Mouse (Mus musculus) embryo, embryonic 10.5 days (tissue): Measurements from ENCODE around the gene Serinc4.
"Not testable (repeated sequence)": the region's sequence is repeated elsewhere in the genome, so short reads cannot be mapped to it uniquely, and the experiment has no call there.

Source experiments
- DNase-seq: peaks from one replicate; pipeline ENCODE4 v3.0.0-alpha.2; 2015; ENCODE audit warnings: low spot score

The Serinc4 gene

DNA sequence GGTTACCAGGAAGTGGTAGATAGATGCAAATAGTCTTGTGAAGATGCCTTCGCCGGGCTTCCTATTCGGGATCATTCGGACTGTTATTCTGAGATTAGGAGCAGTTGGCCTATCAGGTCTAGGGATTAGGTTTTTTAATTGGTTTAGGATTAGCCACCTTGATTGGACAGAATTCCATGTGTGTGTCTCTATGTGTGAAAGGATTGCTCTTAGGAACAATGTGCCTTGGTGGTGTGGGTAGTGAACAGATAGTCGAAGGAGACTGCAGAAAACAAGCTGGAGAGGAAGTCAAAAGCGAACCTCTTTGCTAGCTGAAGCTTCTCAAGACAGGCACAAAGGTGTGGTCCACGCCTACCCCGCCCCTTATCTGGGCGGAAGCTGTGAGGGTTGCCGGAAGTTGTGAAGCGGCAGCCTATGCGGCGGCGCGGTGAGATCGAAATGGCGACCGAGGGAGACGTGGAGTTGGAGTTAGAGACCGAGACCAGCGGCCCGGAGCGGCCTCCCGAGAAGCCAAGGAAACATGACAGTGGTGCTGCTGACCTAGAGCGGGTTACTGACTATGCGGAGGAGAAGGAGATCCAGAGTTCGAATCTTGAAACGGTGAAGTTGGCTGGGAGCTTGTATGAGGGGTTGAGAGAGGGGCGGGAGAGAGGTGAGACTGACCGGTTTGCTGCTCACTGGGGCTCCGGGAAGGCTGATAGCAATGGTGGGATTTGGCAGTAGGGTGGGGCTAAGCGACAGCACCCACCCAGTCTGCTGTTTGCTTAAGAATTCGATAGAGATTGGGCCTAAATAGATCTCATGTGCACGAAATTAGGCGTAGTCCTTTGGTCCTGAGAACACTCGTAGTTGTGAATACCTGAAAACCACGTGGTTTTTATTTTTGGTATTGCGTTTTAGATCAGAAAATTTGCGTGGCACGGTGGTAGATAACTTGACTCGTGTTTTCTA is at the start of gene Serinc4:
Gene Serinc4 (minus strand): TSS at position 90 of the 951 bp plus-strand sequence.
- DNase-seq: peak; percentile 93

DNA sequence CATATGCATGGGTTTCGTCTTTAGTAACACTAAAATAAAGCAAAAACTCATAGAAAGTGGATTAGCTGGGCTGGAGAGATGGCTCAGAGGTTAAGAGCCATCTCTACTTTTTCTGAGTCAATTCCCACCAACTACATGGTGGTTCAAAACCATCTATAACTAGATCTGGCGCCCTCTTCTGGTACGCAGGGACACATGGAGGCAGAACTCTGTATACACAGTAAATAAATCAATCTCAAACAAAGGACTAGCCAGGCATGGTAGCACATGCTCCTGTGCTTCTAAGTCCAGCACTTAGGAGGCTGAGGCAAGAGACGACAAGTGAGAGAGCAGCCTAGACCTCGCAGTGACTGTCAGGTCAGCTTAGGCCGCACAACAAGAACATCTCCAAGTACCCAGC is 45.0 kb upstream of the Serinc4 start:
- not testable (repeated sequence) for DNase-seq

- DNase-seq: not testable (repeated sequence)
Observed at GRCm38 (mm10) chr2:121484403-121484802, 27.8 kb upstream of the Serinc4 start.

- DNase-seq: no peak
Observed at GRCm38 (mm10) chr2:121483576-121483975, 27.0 kb upstream of the Serinc4 start.

DNA sequence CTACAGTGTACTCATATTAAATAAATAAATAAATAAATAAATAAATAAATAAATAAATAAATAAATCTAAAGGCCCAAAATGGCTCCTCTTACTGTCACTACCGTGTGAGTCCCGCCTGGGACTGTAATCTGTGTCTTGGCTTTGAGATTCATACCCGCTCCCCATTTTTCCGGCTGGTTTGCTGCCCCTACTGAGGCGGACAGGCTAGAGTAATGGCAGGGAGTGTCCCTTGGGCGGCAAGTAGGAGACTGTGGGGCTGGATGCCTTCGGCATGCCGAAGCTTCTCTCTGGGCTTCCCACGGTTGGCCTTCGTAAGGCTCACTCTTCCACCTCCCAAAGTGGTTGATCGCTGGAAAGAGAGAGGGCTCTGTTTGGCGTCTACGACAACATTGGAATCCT is 24.3 kb upstream of the Serinc4 start:
- DNase-seq: not testable (repeated sequence)

DNA sequence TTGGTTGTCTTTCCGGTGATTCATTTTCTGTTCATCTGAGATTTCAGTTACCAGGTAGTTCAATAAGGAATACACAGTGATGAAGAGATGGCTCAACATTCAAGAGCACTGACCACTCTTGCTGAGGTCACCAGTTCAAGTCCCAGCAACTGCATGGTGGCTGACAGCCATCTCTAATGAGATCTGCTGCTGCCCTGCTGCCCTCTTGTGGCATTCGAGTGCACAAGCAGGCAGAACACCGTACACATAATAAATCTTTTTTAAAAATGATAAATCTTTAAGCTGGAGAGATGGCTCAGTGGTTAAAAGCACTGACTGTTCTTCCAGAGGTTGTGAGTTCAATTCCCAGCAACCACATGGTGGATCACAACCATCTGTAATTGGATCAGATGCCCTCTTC is 23.9 kb upstream of the Serinc4 start:
- peak; percentile 36 for DNase-seq

DNA sequence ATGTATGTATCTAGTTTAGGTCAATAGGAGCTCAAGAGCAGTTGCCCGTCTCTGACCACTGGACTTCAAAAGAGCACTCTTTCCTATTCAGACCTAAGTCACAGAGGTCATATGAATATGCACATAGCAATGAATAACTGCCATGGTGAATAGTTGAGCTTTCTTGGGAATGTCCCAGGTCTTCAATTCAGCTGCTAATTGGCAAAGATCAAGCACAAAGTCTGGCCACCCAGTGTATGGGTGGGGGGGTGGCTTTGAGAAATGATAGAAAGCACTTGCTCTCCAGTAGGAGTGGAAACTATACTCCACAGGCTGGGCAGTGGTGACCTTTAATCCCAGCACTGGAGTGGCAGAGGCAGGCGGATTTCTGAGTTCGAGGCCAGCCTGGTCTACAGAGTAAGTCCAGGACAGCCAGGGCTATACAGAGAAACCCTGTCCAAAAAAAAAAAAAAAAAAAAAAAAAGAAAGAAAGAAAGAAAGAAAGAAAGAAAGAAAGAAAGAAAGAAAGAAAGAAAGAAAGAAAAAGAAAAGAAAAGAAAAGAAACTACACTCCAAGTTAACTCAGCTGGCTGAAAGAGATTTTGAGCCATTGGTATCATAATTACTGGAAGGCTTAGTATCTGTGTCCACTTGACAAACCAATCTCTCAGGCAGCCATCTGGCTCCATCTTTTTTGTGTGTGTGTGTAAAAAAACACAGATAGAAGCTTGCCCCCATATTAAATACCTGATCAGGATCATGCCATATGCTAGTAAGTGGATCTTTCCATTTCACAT is 21.1 kb upstream of the Serinc4 start:
- no peak for DNase-seq

- DNase-seq: not testable (repeated sequence)
Observed at GRCm38 (mm10) chr2:121475306-121475705, 18.7 kb upstream of the Serinc4 start.

- no peak for DNase-seq
Observed at GRCm38 (mm10) chr2:121474180-121474535, 17.6 kb upstream of the Serinc4 start.

DNA sequence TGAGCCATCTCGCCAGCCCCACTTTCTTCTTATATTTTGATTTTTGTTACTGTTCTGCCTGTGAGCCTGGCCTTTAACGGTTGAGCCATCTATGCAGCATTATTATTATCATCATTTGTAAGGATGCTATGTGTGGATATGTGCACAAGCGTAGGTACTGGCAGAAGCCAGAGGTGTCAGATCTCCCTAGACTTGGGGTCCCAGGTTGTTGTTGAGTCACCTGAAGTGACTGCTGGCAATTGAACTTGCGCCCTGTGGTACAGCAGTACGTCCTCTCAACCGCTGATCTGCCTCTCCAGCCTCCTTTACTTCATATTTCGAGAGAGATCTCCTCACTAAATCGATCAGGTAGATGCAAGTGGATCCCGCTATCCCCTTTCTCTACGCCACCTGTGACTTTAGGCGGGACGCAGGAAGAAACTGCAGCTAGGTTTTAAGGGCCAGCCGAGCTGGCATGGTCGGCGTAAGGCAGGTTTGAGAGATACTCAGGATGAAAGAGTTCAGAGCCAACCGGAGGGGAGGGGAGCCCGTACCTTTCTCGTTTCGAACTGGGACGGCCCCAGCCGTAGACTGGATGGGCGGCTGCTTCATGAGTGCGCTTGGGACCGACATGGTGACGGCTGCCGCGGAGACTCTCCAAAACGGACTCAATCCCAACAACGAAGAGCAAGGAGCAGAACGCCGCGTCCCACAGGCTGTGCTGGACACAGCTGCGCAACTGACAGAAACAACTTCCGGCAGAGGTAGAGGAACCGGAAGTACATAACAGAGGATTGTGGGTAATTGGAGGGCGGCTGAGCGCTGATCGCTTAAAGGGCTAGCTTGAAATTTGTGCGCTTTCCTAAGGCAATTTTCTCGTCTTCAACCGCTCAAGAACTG is 17.0 kb upstream of the Serinc4 start, which contains the start of gene Mfap1b:
Gene Mfap1b (minus strand): TSS at position 767 of the 879 bp plus-strand sequence.
- DNase-seq: peak; percentile 94

DNA sequence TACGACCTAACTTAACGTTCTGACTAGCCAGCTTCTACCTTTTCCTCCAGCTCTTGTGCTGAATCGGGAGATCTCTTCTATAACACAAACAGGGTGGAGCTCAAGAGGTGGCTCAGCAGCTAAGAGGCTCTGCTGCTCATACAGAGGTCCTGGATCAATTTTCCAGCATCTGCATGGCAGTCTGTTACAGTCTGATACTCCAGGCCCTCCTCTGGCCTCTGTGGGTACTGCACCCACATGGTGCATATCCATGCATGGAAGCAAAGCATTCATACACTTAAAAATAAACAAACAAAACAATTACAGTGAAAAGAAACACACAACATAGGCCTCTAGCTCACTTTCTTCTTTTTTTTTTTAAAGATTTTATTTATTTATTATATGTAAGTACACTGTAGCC is 16.2 kb upstream of the Serinc4 start:
- DNase-seq: not testable (repeated sequence)

DNA sequence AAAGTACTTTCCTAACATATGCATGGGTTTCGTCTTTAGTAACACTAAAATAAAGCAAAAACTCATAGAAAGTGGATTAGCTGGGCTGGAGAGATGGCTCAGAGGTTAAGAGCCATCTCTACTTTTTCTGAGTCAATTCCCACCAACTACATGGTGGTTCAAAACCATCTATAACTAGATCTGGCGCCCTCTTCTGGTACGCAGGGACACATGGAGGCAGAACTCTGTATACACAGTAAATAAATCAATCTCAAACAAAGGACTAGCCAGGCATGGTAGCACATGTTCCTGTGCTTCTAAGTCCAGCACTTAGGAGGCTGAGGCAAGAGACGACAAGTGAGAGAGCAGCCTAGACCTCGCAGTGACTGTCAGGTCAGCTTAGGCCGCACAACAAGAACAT is 12.4 kb upstream of the Serinc4 start:
- DNase-seq: not testable (repeated sequence)

DNA sequence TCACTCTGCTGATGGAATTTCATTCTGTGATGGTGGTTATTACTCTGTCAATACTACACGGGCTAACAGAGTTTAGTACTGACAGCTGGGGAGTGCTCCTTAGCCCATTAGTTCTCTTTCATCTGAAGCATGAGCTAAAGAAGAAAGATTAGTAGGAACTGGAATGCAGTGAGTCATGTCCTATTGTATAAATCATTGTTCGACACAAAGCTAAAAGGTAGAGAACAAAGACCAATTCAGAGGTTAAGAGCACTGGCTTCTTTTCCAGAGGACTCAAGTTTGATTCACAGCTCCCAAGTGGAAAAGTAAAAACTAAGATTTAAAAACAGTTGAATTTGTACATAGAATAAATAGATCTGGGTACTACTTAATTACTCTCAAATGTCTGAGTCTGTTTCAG is 3.5 kb upstream of the Serinc4 start:
- no peak for DNase-seq

DNA sequence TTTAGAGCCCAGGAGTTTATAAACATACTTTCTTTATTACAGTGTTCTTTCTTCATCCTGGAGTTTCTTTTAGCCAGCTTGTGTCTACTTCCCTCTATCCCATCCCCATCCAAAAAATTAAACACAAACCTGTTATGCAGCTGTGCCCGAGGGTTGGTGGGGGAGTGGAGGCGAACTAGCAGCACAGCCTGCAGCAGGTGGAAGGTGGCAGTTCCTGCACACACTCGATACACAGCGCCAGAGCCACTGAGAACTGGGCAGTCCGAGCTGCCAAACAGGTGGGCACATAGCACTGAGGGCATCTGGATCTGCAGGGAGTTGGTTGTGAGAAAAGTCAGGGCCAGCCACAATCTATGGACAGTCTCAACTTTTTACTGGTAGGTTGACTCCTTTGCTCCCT is 1.0 kb downstream of the Serinc4 start:
- no peak for DNase-seq

DNA sequence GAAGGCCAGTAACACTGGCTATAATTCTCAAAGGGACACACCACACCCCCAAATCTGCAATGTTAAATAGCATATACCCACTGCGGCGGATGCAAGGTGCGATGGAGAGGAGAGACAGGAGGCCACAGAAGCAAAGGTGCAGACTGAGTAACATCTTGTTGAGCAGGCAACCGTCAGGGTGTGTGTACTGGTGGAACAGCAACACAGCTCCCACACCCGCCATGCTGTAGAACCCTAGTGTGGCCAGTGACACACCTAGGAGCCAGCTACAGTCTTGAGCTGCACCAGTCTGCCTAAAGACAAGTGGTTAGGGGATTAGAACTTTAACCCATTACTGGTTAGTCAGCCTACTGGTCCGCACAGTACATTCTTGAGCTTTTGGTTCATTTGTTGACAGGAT is 2.7 kb downstream of the Serinc4 start:
- no peak for DNase-seq

DNA sequence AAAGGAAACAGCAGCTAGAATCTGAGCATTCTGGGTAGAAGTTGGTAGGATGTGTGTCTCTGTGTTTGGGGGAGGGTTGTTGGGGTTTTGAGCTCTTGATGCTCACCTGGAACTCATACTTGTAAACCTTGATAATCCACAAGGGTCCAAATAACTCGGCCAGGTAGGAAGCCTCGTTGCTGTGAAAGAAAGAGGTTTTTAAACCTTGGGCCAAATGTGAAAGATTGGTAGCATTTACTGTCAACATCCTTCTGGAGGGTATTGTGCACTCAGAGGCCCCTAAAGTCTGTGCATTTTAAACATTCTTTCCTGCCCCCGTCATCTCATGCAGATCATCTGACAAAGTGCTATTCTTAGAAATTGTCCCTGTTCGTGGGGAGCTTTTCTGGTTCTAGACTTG is 3.6 kb downstream of the Serinc4 start, which contains the start of gene Hypk:
Gene Hypk (plus strand): TSS at position 301 of the 400 bp plus-strand sequence.
- DNase-seq: no peak

DNA sequence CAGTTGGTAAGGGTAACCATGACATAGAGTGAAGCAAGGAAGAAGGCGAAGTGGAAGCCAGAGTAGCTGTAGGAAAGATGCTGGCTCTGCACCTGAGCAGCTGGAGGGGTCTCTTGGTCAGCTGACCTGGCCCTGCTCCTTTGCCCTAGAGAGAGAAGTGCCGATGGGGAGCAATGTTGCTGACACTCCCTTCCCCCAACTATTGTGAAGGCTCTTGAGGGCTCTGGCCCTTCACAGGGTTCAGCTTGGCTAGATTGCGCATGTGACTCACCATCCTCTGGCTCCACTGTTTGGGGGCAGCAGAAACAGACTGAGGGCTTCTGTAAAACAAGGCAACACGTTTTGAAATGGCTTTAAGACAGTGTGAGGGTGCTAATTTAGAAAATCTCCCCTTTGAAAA is 4.2 kb downstream of the Serinc4 start:
- DNase-seq: no peak

DNA sequence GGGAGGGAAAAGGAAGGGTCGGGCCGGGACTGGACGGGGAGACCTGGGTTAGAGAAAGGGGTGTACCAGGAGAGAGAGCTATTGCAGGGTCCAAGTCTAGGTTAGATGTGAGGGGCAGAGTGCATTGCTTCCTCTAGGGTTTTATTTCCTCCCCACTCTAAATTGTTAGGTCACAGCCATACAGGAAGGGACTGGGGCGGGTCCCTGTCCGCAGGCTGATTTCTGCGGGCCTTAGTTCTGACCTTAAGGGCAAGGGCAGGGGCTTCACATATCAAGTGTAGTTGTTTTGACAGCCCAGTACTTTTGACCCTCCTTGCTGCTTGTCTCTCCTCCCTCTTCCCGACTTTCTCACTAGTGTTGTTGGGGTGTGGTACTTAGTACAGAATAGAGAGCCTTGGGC is 6.5 kb downstream of the Serinc4 start:
- peak; percentile 40 for DNase-seq

- DNase-seq: no peak
Observed at GRCm38 (mm10) chr2:121449545-121450011, 7.0 kb downstream of the Serinc4 start.

DNA sequence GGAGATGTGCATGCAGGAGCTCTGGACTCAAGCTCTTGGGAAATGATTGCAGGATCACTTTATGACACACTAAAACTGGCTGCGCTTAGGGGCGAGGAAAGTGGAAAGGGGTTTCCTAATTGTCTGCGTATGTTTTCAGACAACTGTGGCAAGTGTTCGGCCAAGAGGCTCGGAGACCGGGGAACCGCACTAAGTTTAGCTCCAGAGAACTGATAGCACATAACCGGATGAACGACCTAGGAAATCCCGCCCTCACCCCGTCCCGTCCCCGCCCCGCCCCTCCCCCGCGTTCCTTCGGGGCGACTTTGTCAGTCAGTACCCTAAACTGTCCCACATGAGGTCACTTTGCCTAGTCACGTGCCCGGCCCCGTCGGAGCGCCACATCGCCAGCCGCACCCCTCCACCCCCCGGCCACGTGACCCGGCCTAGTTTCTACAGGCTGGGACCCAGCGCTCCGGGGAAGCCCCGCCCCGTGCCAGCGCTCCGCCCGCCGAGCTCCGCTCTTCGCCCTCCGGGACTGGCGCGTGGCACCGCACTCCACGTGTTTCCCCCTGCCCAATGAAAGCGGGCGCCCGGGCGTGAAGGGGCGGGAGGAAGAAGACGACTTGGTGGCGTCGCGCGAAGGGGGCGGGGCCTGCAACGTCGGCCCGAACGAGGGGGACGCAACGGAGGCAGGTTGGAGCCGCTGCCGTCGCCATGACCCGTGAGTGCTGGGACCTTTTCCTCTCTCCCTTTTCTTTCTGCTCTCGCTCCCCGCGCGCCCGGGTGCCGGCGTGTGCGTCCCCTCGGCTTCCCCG is 7.6 kb downstream of the Serinc4 start, which contains the start of gene Serf2:
Gene Serf2 (plus strand): TSS at position 457 of the 797 bp plus-strand sequence.
- peak; percentile 99 for DNase-seq

DNA sequence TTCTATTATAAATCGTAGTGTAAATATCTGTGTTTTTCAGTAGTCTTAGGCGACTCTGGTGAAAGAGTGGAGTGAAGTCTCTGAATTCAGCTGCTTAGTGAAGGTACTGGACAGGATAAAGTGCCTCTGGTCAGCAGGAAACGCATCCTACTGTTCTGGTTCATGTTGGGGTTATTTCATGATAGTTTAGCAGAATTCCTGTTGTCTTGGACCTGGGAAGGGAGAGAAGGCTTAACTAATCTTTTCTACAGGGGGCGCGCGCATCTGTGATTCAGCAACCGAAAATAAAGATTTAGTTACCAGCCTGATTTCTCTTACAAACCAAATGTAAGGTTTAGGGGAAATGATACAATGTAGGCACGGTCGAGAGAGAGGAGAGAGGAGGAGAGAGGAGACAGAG is 8.4 kb downstream of the Serinc4 start:
- peak; percentile 72 for DNase-seq
